Mouse (Mus musculus): ENCODE results near the gene Thsd4. TPM values are rescaled to one million over a fixed set of nuclear protein-coding genes. Genes with fewer than 3 reads are reported as not detected.

Thsd4 gene
- polyA plus RNA-seq, 1 experiment from 2014 or later: 12.3 TPM

DNA sequence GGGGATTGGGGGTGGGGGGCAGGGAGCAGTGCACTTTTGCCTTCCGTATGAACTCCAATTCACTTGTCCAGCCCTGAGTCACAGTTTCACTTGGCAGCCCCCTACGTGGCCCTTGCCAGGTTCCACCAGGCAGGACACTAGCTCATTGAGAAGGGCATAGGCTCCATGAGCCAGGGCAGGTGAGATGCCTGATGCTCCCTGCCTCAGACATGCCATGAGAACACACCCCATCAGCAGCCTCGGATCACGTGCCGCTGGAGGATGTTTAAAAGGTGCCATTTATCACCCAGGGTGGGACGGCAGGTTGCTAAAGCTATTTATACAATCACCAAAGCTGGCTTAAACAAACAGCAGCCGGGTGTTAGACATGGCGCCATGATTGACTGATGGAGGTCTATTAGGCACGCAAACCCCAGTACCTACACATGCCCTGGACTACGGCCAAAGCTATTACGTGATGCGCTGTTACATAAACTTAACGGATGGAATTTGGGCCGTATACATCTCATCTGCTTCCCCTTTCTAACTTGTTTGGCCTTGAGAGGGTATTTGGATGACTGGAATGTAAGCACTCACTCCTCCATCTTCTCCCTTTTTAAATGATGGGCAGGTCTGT, 157.6 kb downstream of the Thsd4 start:
- no peaks in the 10 kb centered on the region for H3K36me3 ChIP-seq
- H3K4me2 ChIP-seq (replicated peaks): no peak overlapping the region
- no peak for ATAC-seq (ENCODE audit: insufficient number of reproducible peaks, insufficient read depth, low FRiP score, low TSS enrichment)
- WGBS: 61% methylated on average over 14 of the region's 14 CpGs
- no peak overlapping the region for H3K4me3 ChIP-seq
- H3K9ac ChIP-seq: no peak overlapping the region
- H3K4me1 ChIP-seq: peaks cover 4% of the 10 kb centered on the region
- H3K9me3 ChIP-seq: no peaks in the 10 kb centered on the region
- H3K27ac ChIP-seq: no peak overlapping the region
- H3K27me3 ChIP-seq: no peaks in the 10 kb centered on the region

GRCm38 (mm10) chr9:60352351-60352750, 169.5 kb downstream of the Thsd4 start:
- Histone ChIP-seq H3K36me3 (no peaks in the 10 kb centered on the region), H3K27ac (no peak overlapping the region), H3K4me2 (replicated peaks) (no peak overlapping the region), H3K9me3 (no peaks in the 10 kb centered on the region), H3K4me1 (peaks cover 5% of the 10 kb centered on the region; the same call in 1 of the 2 replicates), H3K27me3 (no peaks in the 10 kb centered on the region), H3K9ac (no peak overlapping the region), H3K4me3 (no peak overlapping the region)
- 81% methylated on average over 4 of the region's 4 CpGs for WGBS
- no peak for ATAC-seq (ENCODE audit: insufficient number of reproducible peaks, insufficient read depth, low FRiP score, low TSS enrichment)

GRCm38 (mm10) chr9:60351153-60351552, 170.7 kb downstream of the Thsd4 start:
- H3K4me2 ChIP-seq (replicated peaks): no peak overlapping the region
- no peaks in the 10 kb centered on the region for H3K36me3 ChIP-seq
- H3K27ac ChIP-seq: no peak overlapping the region
- H3K4me1 ChIP-seq: peaks cover 5% of the 10 kb centered on the region; the same call in 1 of the 2 replicates
- no peaks in the 10 kb centered on the region for H3K27me3 ChIP-seq
- no peak overlapping the region for H3K4me3 ChIP-seq
- ATAC-seq (ENCODE audit: insufficient number of reproducible peaks, insufficient read depth, low FRiP score, low TSS enrichment): no peak
- WGBS: 85% methylated on average over 6 of the region's 6 CpGs
- H3K9ac ChIP-seq: no peak overlapping the region
- H3K9me3 ChIP-seq: no peaks in the 10 kb centered on the region

GRCm38 (mm10) chr9:60336147-60336546, 185.7 kb downstream of the Thsd4 start:
- H3K27ac ChIP-seq: no peak overlapping the region
- H3K4me1 ChIP-seq: no peaks in the 10 kb centered on the region
- H3K27me3 ChIP-seq: no peaks in the 10 kb centered on the region
- ATAC-seq (ENCODE audit: insufficient number of reproducible peaks, insufficient read depth, low FRiP score, low TSS enrichment): no peak
- 90% methylated on average over 5 of the region's 5 CpGs for WGBS
- no peaks in the 10 kb centered on the region for H3K9me3 ChIP-seq
- H3K9ac ChIP-seq: no peak overlapping the region
- H3K4me2 ChIP-seq (replicated peaks): no peak overlapping the region
- no peaks in the 10 kb centered on the region for H3K36me3 ChIP-seq
- H3K4me3 ChIP-seq: no peak overlapping the region

DNA sequence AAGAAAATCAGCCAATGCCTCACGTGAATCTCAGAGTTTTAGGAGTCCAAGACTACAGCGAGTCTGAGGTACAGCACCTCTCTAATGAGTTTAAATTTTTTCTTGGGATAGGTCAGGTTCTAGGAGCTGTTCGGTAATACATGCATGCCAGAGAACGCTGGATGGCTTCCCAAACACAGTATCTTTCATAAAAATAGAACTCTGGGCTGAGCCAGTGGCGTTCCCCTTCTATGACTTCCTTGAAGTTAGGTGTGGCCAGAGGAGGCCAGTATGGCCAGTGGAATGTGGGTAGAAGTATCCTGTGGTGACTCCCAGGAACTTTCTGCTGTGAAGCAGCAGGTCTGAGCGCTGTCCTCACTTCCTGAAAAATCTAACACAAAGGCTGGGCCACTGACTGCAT, 186.4 kb downstream of the Thsd4 start:
- no peaks in the 10 kb centered on the region for H3K9me3 ChIP-seq
- H3K4me2 ChIP-seq (replicated peaks): no peak overlapping the region
- no peak overlapping the region for H3K9ac ChIP-seq
- no peak for ATAC-seq (ENCODE audit: insufficient number of reproducible peaks, insufficient read depth, low FRiP score, low TSS enrichment)
- H3K4me1 ChIP-seq: no peaks in the 10 kb centered on the region
- WGBS: 87% methylated on average over 6 of the region's 6 CpGs
- H3K4me3 ChIP-seq: no peak overlapping the region
- H3K27ac ChIP-seq: no peak overlapping the region
- H3K36me3 ChIP-seq: no peaks in the 10 kb centered on the region
- H3K27me3 ChIP-seq: no peaks in the 10 kb centered on the region

DNA sequence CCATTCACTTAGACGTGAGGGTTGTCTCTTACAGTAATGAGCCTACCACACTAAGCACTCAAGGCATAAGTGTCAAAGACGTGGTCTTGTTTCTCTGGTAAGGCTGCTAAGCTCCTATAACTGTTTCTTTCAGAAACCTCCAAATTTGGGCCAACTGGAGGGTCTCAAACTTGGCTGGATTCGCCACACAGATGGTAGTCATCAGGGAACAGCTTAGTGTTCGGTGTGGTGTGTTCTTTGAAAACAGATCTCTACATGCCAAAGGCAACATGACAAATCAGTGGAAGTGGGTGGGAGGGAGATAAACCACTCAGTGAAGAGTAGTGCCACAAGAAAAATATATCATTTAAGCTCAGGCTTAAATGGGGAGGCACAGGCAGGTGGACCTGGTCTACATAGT, 191.9 kb downstream of the Thsd4 start:
- H3K36me3 ChIP-seq: no peaks in the 10 kb centered on the region
- no peak overlapping the region for H3K27ac ChIP-seq
- no peaks in the 10 kb centered on the region for H3K4me1 ChIP-seq
- no peaks in the 10 kb centered on the region for H3K27me3 ChIP-seq
- no peak overlapping the region for H3K9ac ChIP-seq
- ATAC-seq (ENCODE audit: insufficient number of reproducible peaks, insufficient read depth, low FRiP score, low TSS enrichment): no peak
- no peak overlapping the region for H3K4me3 ChIP-seq
- no peaks in the 10 kb centered on the region for H3K9me3 ChIP-seq
- 56% methylated on average over 4 of the region's 4 CpGs for WGBS
- no peak overlapping the region for H3K4me2 ChIP-seq (replicated peaks)

- H3K9me3 ChIP-seq: no peaks in the 10 kb centered on the region
- H3K4me3 ChIP-seq: no peak overlapping the region
- no peaks in the 10 kb centered on the region for H3K36me3 ChIP-seq
- no peak overlapping the region for H3K9ac ChIP-seq
- no peak overlapping the region for H3K4me2 ChIP-seq (replicated peaks)
- no peaks in the 10 kb centered on the region for H3K4me1 ChIP-seq
- H3K27ac ChIP-seq: no peak overlapping the region
- 93% methylated on average over 2 of the region's 2 CpGs for WGBS
- no peaks in the 10 kb centered on the region for H3K27me3 ChIP-seq
- no peak for ATAC-seq (ENCODE audit: insufficient number of reproducible peaks, insufficient read depth, low FRiP score, low TSS enrichment)
Observed at GRCm38 (mm10) chr9:60324716-60325115, 197.1 kb downstream of the Thsd4 start.

DNA sequence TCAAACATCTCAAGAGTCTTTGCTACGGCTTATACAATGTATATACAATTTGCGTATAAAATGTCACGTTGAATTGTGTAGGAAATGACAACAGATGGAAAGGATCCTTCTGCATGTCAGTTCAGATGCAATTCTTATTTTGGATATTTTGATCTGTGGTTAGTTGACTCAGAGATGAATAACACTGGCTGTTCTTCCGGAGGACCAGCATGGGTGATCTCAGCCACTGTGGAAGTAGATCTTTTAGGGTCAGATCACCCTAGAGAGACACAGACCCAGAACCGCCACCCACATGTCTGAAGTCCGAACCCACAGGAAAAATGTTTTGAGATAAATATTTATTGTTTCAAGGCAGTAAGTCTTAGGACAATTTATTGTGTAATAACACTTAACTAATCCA, 198.4 kb downstream of the Thsd4 start:
- H3K4me1 ChIP-seq: no peaks in the 10 kb centered on the region
- H3K4me3 ChIP-seq: no peak overlapping the region
- no peaks in the 10 kb centered on the region for H3K36me3 ChIP-seq
- no peaks in the 10 kb centered on the region for H3K9me3 ChIP-seq
- no peak for ATAC-seq (ENCODE audit: insufficient number of reproducible peaks, insufficient read depth, low FRiP score, low TSS enrichment)
- no peak overlapping the region for H3K27ac ChIP-seq
- no peaks in the 10 kb centered on the region for H3K27me3 ChIP-seq
- H3K4me2 ChIP-seq (replicated peaks): no peak overlapping the region
- 86% methylated on average over 6 of the region's 6 CpGs for WGBS
- H3K9ac ChIP-seq: no peak overlapping the region

DNA sequence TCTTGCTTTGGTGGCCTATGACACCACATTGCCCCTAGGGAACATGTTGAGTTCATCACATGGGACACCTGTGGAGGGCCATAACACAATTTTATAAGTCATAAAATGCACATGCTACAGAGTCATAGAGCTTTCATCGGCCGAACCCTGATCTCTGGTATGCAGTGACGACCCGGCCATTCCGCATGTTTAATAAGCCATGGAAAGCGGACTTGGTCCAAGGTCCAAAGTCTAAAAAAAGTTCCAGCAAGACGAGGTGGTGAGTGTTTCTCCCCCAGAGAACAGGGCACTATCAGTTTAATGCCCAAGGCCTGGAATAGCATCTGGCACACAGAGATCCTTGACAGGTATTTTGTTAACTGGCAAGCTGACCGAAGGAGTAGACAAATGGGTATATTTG, 204.6 kb downstream of the Thsd4 start:
- H3K9me3 ChIP-seq: no peaks in the 10 kb centered on the region
- ATAC-seq (ENCODE audit: insufficient number of reproducible peaks, insufficient read depth, low FRiP score, low TSS enrichment): no peak
- no peak overlapping the region for H3K4me2 ChIP-seq (replicated peaks)
- no peak overlapping the region for H3K27ac ChIP-seq
- WGBS: 93% methylated on average over 8 of the region's 8 CpGs
- no peaks in the 10 kb centered on the region for H3K27me3 ChIP-seq
- H3K36me3 ChIP-seq: no peaks in the 10 kb centered on the region
- no peak overlapping the region for H3K9ac ChIP-seq
- no peak overlapping the region for H3K4me3 ChIP-seq
- no peaks in the 10 kb centered on the region for H3K4me1 ChIP-seq

DNA sequence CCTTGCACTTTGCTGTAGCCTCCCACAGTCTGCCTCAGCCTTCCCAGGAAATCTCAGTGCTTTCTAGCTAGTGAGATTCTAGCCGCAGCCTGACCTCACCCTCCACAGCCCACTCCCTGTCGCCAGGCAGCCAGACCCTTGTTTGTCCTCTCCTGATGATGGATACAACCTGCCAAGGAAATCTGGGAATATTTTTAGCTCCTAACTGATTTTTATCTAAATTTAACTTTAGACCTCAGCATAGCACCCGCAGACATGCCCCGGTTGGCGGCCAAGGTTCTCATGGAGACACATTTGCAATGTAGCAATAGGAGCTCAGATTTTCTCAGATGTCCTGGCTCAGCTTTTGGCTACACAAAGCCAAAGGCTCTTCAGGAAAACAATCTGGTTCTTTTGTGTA, 205.3 kb downstream of the Thsd4 start:
- Histone ChIP-seq H3K9ac (no peak overlapping the region), H3K4me1 (no peaks in the 10 kb centered on the region), H3K27ac (no peak overlapping the region), H3K9me3 (no peaks in the 10 kb centered on the region), H3K36me3 (no peaks in the 10 kb centered on the region), H3K4me2 (replicated peaks) (no peak overlapping the region), H3K4me3 (no peak overlapping the region), H3K27me3 (no peaks in the 10 kb centered on the region)
- WGBS: 83% methylated on average over 5 of the region's 5 CpGs
- ATAC-seq (ENCODE audit: insufficient number of reproducible peaks, insufficient read depth, low FRiP score, low TSS enrichment): no peak

- H3K9me3 ChIP-seq: no peaks in the 10 kb centered on the region
- H3K27ac ChIP-seq: no peak overlapping the region
- H3K4me2 ChIP-seq (replicated peaks): no peak overlapping the region
- no peak overlapping the region for H3K4me3 ChIP-seq
- no peak overlapping the region for H3K9ac ChIP-seq
- H3K27me3 ChIP-seq: no peaks in the 10 kb centered on the region
- no peaks in the 10 kb centered on the region; the same call in 1 of the 2 replicates for H3K4me1 ChIP-seq
- no peaks in the 10 kb centered on the region for H3K36me3 ChIP-seq
- 67% methylated on average over 5 of the region's 5 CpGs for WGBS
- ATAC-seq (ENCODE audit: insufficient number of reproducible peaks, insufficient read depth, low FRiP score, low TSS enrichment): no peak
Observed at GRCm38 (mm10) chr9:60315533-60315932, 206.3 kb downstream of the Thsd4 start.

DNA sequence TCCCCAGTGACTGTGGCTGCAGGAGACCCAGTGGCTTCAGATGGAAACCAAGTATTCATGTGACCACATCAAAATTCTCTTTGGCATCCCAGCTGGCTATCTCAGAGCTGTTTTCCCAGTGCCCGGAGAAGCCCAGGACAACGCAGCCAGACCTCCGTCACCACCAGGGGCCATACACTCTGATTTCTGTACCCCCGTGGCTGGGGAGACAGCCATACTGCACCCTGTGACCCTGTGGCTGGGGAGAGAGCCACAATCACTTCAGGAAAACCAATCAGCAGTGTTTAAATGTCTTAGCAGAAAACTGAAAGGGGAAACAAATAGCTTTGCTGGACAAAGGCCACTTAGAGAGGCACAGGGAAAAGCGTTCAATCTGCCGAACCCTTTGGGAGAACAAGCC, 208.2 kb downstream of the Thsd4 start:
- Histone ChIP-seq H3K27me3 (no peaks in the 10 kb centered on the region), H3K4me1 (peaks cover 6% of the 10 kb centered on the region), H3K4me3 (no peak overlapping the region), H3K9ac (no peak overlapping the region), H3K27ac (no peak overlapping the region), H3K36me3 (no peaks in the 10 kb centered on the region), H3K4me2 (replicated peaks) (no peak overlapping the region), H3K9me3 (no peaks in the 10 kb centered on the region)
- 73% methylated on average over 6 of the region's 6 CpGs for WGBS
- no peak for ATAC-seq (ENCODE audit: insufficient number of reproducible peaks, insufficient read depth, low FRiP score, low TSS enrichment)

DNA sequence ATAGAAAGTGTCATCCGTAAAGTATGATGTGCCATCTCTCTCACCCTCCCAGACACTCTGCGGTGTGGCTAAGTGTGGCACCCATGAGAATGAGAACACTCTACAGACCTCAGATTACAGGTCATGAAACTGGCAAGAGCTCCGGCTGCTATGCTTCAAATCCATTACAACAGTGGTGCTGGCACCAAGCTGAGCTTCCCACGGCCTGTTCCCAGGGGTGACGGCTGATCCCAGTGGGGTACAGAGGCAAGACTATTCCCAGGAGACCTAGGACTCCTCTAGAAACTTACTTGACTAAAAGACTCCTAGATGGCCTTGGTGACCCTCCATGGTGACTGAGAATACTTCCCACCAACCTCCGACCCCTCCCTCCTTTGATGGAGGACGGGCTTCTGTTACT, 209.2 kb downstream of the Thsd4 start:
- Histone ChIP-seq H3K27me3 (no peaks in the 10 kb centered on the region), H3K9ac (no peak overlapping the region), H3K36me3 (no peaks in the 10 kb centered on the region), H3K4me2 (replicated peaks) (no peak overlapping the region), H3K4me3 (no peak overlapping the region), H3K9me3 (no peaks in the 10 kb centered on the region), H3K4me1 (peaks cover 10% of the 10 kb centered on the region), H3K27ac (no peak overlapping the region)
- WGBS: 73% methylated on average over 7 of the region's 7 CpGs
- no peak for ATAC-seq (ENCODE audit: insufficient number of reproducible peaks, insufficient read depth, low FRiP score, low TSS enrichment)
